Mouse (Mus musculus) liver, embryonic 16.5 days (tissue): Measurements from ENCODE around the gene Hist2h2aa1. TPM values are rescaled to one million over a fixed set of nuclear protein-coding genes. Genes with fewer than 3 reads are reported as not detected.
A peak's percentile ranks its signal among the peaks of the same experiment; 100 is the strongest.
"Not testable (repeated sequence)": the region's sequence is repeated elsewhere in the genome, so short reads cannot be mapped to it uniquely, and the experiment has no call there.

ENCODE experiments used
- ATAC-seq: fragments of 200-750 bp; cut with Nextera tagmentation; 2 replicates; pipeline ENCODE4 v1.8.0; 2017; ENCODE audit warnings: low read depth, mild to moderate bottlenecking, moderate number of reproducible peaks, moderate library complexity
- H3K27ac ChIP-seq: fragments of 300-500 bp; sonication (generic); 2 replicates; pipeline ENCODE4 v1.5.1; 2014; ENCODE audit warnings: mild to moderate bottlenecking, low read length
- H3K27me3 ChIP-seq: fragments of 300-500 bp; sonication (generic); 2 replicates; pipeline ENCODE4 v1.6.1; 2014; ENCODE audit warnings: low read depth, low read length, mixed read lengths; ENCODE audit not compliant: control insufficient read depth, insufficient read depth
- H3K36me3 ChIP-seq: fragments of 300-500 bp; sonication (generic); 2 replicates; pipeline ENCODE4 v1.6.1; 2014; ENCODE audit warnings: mild to moderate bottlenecking; ENCODE audit not compliant: control insufficient read depth, insufficient read depth
- H3K4me1 ChIP-seq: fragments of 300-500 bp; sonication (generic); 2 replicates; pipeline ENCODE4 v1.6.1; 2014; ENCODE audit warnings: low read depth, low read length, mixed read lengths; ENCODE audit not compliant: control insufficient read depth
- H3K4me2 ChIP-seq: fragments of 300-500 bp; sonication (generic); 2 replicates; pipeline ENCODE4 v1.6.1; 2014; ENCODE audit warnings: low read depth, low read length, mixed read lengths
- H3K4me3 ChIP-seq: fragments of 300-500 bp; sonication (generic); 2 replicates; pipeline ENCODE4 v1.5.1; 2014; ENCODE audit warnings: low read depth, mild to moderate bottlenecking, low read length
- H3K9ac ChIP-seq: fragments of 300-500 bp; sonication (generic); 2 replicates; pipeline ENCODE4 v1.6.1; 2014; ENCODE audit warnings: low read depth, low read length
- H3K9me3 ChIP-seq: fragments of 300-500 bp; sonication (generic); replicated peaks from 2 replicates; pipeline ENCODE4 v1.6.1; 2016; ENCODE audit warnings: low read length; ENCODE audit not compliant: control insufficient read depth
- WGBS: fragments of 180-500 bp; shearing (Covaris S2); extraction: QIAGEN DNeasy Blood & Tissue Kit; methylation state at CpG from one replicate; pipeline ENCODE4 v1.1.7; 2014; ENCODE audit not compliant: insufficient replicate concordance; 5-methylcytosine and 5-hydroxymethylcytosine counted together
- polyA plus RNA-seq: library from polyadenylated mRNA; unstranded; fragments of >200 nt; fragmentation: Nextera tagmentation; extraction: Ambion mirVana; gene quantifications from 2 replicates; pipeline ENCODE4 v1.2.1, GENCODE M21; 2015

Gene Hist2h2aa1
- polyA plus RNA-seq, 1 experiment from 2014 or later: 39.6 TPM

DNA sequence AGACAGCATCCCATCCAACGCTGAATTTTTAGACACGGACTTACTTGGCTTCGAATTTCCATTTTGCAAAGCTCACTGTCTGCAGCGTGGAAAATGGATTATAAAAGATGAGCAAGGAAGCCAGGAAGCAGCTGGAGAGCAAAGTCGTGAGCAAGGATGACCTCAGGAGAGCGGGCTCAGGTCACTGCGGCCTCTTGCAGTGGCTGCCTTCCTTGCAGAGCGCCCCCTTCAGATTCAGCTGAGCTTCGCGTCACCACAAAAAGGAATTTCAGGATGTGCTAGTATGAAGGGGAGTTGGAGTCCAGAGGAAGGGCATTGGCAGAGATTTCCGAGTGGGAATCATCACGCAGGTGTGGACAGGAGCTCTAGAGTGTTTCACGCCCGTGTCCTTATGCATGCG lies 36.1 kb upstream of the Hist2h2aa1 start:
- 32% methylated on average over 15 of the region's 15 CpGs for WGBS
- Histone ChIP-seq H3K4me2 (no peak overlapping the region), H3K4me3 (no peak overlapping the region), H3K27ac (no peak overlapping the region), H3K4me1 (no peaks in the 10 kb centered on the region; the same call in 1 of the 2 replicates), H3K9ac (no peak overlapping the region), H3K9me3 (no peaks in the 10 kb centered on the region), H3K27me3 (no peaks in the 10 kb centered on the region), H3K36me3 (no peaks in the 10 kb centered on the region)
- ATAC-seq: no peak

DNA sequence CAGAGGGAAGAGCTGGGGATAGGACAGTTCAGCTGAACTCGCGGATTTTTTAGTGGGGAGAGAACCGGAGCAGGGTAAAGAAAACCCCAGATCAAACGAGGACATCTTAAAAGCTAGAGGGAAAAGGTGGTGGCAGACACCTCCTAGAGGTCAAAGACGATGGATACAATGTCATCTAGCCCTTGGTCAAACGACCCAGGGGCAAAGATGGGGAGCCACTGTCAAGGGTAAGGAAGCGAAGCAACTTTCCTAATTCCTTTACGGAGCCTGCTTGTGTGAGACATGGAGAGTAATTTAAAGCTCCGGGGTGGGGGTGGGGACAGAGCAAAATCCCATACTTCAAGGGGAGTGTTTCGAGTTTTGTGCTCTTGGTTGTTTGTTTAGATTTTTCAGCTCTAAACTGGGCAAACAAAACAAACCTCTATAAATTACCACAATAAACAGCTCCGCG lies 26.1 kb upstream of the Hist2h2aa1 start:
- ATAC-seq: no peak
- peaks cover 26% of the 10 kb centered on the region for H3K4me1 ChIP-seq

DNA sequence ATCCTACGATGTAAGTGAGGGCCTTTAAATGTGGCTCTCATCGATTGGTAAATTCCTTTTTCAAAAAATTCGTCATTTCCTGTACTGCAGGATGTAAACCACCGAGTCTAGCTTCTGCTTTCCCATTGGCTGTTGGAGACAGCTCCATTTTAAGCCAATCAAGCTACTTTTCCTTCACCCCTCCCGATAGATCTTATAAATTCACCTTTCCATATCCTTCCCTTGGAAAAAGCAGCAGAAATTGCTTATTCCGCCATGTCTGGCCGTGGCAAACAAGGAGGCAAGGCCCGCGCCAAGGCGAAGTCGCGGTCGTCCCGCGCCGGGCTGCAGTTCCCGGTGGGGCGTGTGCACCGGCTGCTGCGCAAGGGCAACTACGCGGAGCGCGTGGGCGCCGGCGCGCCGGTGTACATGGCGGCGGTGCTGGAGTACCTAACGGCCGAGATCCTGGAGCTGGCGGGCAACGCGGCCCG lies 25.6 kb upstream of the Hist2h2aa1 start, which contains the start of the genes Bola1 and Hist2h2ab:
Bola1 (minus strand) TSS at position 49 of the 470 bp plus-strand sequence.
Hist2h2ab (plus strand) TSS at position 205 of the 470 bp plus-strand sequence.
- Histone ChIP-seq H3K4me1 (peaks cover 29% of the 10 kb centered on the region), H3K27me3 (no peaks in the 10 kb centered on the region), H3K9me3 (no peaks in the 10 kb centered on the region), H3K4me2 (peak within 1 kb of the TSS; percentile 81), H3K27ac (peak within 1 kb of the TSS; percentile 99), H3K36me3 (no peaks in the 10 kb centered on the region), H3K4me3 (peak within 1 kb of the TSS; percentile 68), H3K9ac (peak within 1 kb of the TSS; percentile 79)
- under 1% methylated on average over 37 of the region's 37 CpGs for WGBS
- ATAC-seq: peak; percentile 58

More for the DNA sequence above, 26.1 kb upstream of the Hist2h2aa1 start:
- Histone ChIP-seq H3K27me3 (no peaks in the 10 kb centered on the region), H3K27ac (peak overlapping the region; percentile 99), H3K9me3 (no peaks in the 10 kb centered on the region), H3K4me2 (peak overlapping the region; percentile 81), H3K4me3 (peak overlapping the region; percentile 68), H3K9ac (peak overlapping the region; percentile 79), H3K36me3 (no peaks in the 10 kb centered on the region)
- 0% methylated on average over 12 of the region's 12 CpGs for WGBS

DNA sequence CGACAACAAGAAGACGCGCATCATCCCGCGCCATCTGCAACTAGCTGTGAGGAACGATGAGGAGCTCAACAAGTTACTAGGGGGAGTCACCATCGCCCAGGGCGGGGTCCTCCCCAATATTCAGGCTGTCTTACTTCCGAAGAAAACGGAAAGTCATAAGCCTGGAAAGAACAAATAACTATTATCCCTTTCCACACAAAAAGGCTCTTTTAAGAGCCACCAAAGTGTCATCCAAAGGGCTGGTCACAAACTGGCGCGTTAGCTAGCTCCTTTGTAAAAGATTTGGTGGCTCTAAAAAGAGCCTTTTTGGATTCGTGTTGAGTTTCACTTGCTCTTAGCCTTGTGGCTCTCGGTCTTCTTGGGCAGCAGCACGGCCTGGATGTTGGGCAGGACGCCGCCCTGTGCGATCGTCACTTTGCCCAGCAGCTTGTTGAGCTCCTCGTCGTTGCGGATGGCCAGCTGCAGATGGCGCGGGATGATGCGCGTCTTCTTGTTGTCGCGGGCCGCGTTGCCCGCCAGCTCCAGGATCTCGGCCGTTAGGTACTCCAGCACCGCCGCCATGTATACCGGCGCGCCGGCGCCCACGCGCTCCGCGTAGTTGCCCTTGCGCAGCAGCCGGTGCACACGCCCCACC lies 25.0 kb upstream of the Hist2h2aa1 start:
- Histone ChIP-seq H3K9ac (peak overlapping the region; percentile 79), H3K4me3 (peak overlapping the region; percentile 68), H3K27ac (peak overlapping the region; percentile 99), H3K4me2 (peak overlapping the region; percentile 81), H3K4me1 (peaks cover 34% of the 10 kb centered on the region)
- not testable (repeated sequence) for H3K36me3 ChIP-seq, ATAC-seq, H3K27me3 ChIP-seq, H3K9me3 ChIP-seq
- WGBS: under 1% methylated on average over 27 of the region's 47 CpGs

DNA sequence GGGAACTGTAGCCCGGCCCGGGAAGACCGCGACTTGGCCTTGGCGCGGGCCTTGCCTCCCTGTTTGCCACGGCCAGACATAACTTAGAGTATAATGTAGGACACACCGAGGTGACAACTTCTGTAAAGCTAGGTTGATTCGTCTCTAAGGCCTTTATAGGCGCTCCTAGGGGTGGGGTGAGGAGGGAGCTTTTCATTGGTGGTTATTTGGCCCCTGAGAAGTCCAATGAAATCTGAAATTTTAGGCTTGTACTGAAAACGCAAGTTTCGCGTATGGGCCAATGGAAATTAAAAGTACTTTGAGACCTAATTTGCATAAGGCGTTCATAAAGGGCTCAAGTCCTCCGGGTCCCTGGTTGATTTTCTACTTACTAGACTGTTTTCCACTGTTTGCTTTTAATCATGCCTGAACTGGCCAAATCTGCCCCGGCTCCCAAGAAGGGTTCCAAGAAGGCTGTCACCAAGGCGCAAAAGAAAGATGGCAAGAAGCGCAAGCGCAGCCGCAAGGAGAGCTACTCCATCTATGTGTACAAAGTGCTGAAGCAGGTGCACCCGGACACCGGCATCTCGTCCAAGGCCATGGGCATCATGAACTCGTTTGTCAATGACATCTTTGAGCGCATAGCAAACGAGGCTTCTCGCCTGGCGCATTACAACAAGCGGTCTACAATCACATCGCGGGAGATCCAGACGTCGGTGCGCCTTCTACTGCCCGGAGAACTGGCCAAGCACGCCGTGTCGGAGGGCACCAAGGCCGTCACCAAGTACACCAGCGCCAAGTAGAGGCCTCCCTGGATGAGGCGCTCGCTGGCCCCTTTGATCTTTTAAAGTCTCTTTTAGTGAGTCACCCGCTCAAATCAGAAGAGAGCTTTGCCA lies 24.3 kb upstream of the Hist2h2aa1 start, which contains the start of the genes Hist2h2ac and Hist2h2be:
Hist2h2ac (minus strand) TSS at position 116 of the 875 bp plus-strand sequence.
Hist2h2be (plus strand) TSS at position 355 of the 875 bp plus-strand sequence.
- Histone ChIP-seq H3K27ac (peak within 1 kb of the TSS; percentile 99), H3K4me2 (peak within 1 kb of the TSS; percentile 81), H3K4me3 (peak within 1 kb of the TSS; percentile 68), H3K9me3 (no peaks in the 10 kb centered on the region), H3K9ac (peak within 1 kb of the TSS; percentile 83), H3K36me3 (no peaks in the 10 kb centered on the region), H3K4me1 (peaks cover 36% of the 10 kb centered on the region), H3K27me3 (no peaks in the 10 kb centered on the region)
- peak; percentile 90 for ATAC-seq
- WGBS: under 1% methylated on average over 43 of the region's 43 CpGs

DNA sequence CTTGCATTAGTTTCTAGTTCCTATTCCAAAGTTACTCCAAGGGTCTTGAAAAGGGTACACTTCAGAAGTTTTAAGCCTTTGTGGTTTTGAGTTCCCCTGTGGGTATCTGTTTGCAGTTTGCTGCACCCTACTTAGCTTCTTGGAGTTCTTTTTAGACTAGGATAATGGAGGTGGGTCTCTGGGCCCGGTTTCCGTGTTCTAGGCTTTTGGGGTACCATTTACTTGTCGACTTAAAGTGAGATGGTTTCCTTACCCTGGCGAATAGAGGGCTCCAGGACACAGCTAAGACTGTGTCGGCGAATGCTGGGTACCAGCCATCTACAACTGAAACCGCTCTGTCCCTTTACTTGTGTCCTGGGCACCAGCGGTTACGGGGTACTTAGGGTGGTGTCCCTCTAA lies 23.7 kb upstream of the Hist2h2aa1 start:
- Histone ChIP-seq H3K27ac (peak overlapping the region; percentile 99), H3K4me2 (peak overlapping the region; percentile 81), H3K9me3 (no peaks in the 10 kb centered on the region), H3K36me3 (no peaks in the 10 kb centered on the region), H3K9ac (peak overlapping the region; percentile 83), H3K4me3 (peak overlapping the region; percentile 68), H3K27me3 (no peaks in the 10 kb centered on the region), H3K4me1 (peaks cover 36% of the 10 kb centered on the region)
- ATAC-seq: no peak
- 14% methylated on average over 9 of the region's 9 CpGs for WGBS

DNA sequence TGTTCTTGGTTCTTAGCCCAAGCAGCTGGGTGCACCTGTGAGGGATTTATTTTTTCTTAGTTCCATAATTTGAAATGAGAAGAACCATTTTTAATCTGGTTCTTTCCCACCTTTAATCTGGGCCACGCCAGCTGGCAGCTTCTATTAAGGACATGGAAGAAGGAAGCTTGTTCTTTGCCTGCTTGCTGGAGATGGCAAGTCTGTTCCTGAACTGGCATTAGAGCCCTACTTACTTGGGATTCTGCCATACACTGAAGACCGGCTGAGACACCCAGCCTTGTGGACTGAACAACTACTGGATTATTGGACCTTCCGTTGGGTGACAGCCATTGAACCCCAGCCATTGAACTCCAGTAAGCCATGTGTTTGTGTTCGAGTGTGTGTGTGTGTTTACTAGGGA lies 22.5 kb upstream of the Hist2h2aa1 start:
- 78% methylated on average over 4 of the region's 4 CpGs for WGBS
- H3K4me3 ChIP-seq: peak overlapping the region; percentile 68
- H3K27me3 ChIP-seq: no peaks in the 10 kb centered on the region
- H3K4me2 ChIP-seq: peak overlapping the region; percentile 81
- H3K4me1 ChIP-seq: peaks cover 36% of the 10 kb centered on the region
- no peaks in the 10 kb centered on the region for H3K36me3 ChIP-seq
- ATAC-seq: no peak
- peak overlapping the region; percentile 49 for H3K27ac ChIP-seq
- H3K9ac ChIP-seq: peak overlapping the region; percentile 83
- no peaks in the 10 kb centered on the region for H3K9me3 ChIP-seq

DNA sequence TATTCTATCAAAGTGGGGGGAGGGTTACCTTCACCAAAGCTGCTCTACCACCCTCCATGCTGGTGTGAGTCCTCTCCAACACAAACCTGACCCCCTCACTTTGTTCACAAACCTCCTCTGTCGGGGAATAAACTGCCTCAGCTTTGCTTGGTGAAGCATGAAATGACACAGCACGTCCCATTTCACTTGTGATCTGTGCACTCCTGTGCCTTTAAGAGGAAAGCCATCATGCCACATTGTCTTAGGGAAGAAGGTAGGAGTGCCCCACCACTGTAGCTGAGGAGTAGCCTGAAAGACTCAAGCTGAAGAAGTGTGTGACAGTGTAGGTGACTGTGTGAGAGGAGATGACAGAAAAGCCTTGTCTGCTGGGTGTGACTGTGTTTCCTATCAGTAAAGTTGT lies 19.9 kb upstream of the Hist2h2aa1 start:
- 48% methylated on average over 2 of the region's 2 CpGs for WGBS
- H3K27me3 ChIP-seq: no peaks in the 10 kb centered on the region
- peak overlapping the region; percentile 55 for H3K9ac ChIP-seq
- H3K9me3 ChIP-seq: no peaks in the 10 kb centered on the region
- peak overlapping the region; percentile 46 for H3K4me2 ChIP-seq
- no peak for ATAC-seq
- H3K4me1 ChIP-seq: peaks cover 30% of the 10 kb centered on the region
- H3K36me3 ChIP-seq: no peaks in the 10 kb centered on the region
- peak overlapping the region; percentile 28 for H3K4me3 ChIP-seq
- peak overlapping the region; percentile 27; the same call in 1 of the 2 replicates for H3K27ac ChIP-seq
